Mouse (Mus musculus) liver, embryonic 16.5 days (tissue): Measurements from ENCODE around the gene Trp63. TPM values are rescaled to one million over a fixed set of nuclear protein-coding genes. Genes with fewer than 3 reads are reported as not detected.

Source experiments
- ATAC-seq: fragments of 200-750 bp; cut with Nextera tagmentation; 2 replicates; pipeline ENCODE4 v1.8.0; 2017; ENCODE audit warnings: low read depth, mild to moderate bottlenecking, moderate number of reproducible peaks, moderate library complexity
- H3K27ac ChIP-seq: fragments of 300-500 bp; sonication (generic); 2 replicates; pipeline ENCODE4 v1.5.1; 2014; ENCODE audit warnings: mild to moderate bottlenecking, low read length
- H3K27me3 ChIP-seq: fragments of 300-500 bp; sonication (generic); 2 replicates; pipeline ENCODE4 v1.6.1; 2014; ENCODE audit warnings: low read depth, low read length, mixed read lengths; ENCODE audit not compliant: control insufficient read depth, insufficient read depth
- H3K36me3 ChIP-seq: fragments of 300-500 bp; sonication (generic); 2 replicates; pipeline ENCODE4 v1.6.1; 2014; ENCODE audit warnings: mild to moderate bottlenecking; ENCODE audit not compliant: control insufficient read depth, insufficient read depth
- H3K4me1 ChIP-seq: fragments of 300-500 bp; sonication (generic); 2 replicates; pipeline ENCODE4 v1.6.1; 2014; ENCODE audit warnings: low read depth, low read length, mixed read lengths; ENCODE audit not compliant: control insufficient read depth
- H3K4me2 ChIP-seq: fragments of 300-500 bp; sonication (generic); 2 replicates; pipeline ENCODE4 v1.6.1; 2014; ENCODE audit warnings: low read depth, low read length, mixed read lengths
- H3K4me3 ChIP-seq: fragments of 300-500 bp; sonication (generic); 2 replicates; pipeline ENCODE4 v1.5.1; 2014; ENCODE audit warnings: low read depth, mild to moderate bottlenecking, low read length
- H3K9ac ChIP-seq: fragments of 300-500 bp; sonication (generic); 2 replicates; pipeline ENCODE4 v1.6.1; 2014; ENCODE audit warnings: low read depth, low read length
- H3K9me3 ChIP-seq: fragments of 300-500 bp; sonication (generic); replicated peaks from 2 replicates; pipeline ENCODE4 v1.6.1; 2016; ENCODE audit warnings: low read length; ENCODE audit not compliant: control insufficient read depth
- WGBS: fragments of 180-500 bp; shearing (Covaris S2); extraction: QIAGEN DNeasy Blood & Tissue Kit; methylation state at CpG from one replicate; pipeline ENCODE4 v1.1.7; 2014; ENCODE audit not compliant: insufficient replicate concordance; 5-methylcytosine and 5-hydroxymethylcytosine counted together
- polyA plus RNA-seq: library from polyadenylated mRNA; unstranded; fragments of >200 nt; fragmentation: Nextera tagmentation; extraction: Ambion mirVana; gene quantifications from 2 replicates; pipeline ENCODE4 v1.2.1, GENCODE M21; 2015

Gene Trp63
- polyA plus RNA-seq, 1 experiment from 2014 or later = 0.04 TPM

DNA sequence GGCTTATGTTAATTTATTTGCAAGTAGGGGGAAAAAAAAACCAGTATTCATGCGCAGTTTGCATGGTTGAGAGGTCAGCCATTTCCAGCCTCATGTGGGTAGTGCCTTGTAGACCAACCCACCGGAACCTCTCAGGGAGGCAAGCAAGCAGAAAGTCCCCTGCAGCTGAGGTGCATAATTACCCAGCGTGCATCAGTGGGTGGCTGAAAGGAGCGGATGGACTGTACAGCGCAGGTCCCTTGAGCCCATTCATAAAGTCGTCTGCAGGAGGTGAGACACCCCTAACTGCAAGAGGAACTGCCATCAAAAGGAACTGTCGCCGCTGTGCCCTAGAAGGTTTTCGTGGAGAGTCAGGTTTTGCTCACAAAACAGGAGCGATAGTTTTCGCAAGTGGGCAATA, 68.3 kb downstream of the Trp63 start:
- 66% methylated on average over 11 of the region's 11 CpGs for WGBS
- Histone ChIP-seq H3K9me3 (no peaks in the 10 kb centered on the region), H3K4me2 (no peak overlapping the region), H3K4me3 (no peak overlapping the region), H3K4me1 (no peaks in the 10 kb centered on the region), H3K27me3 (no peaks in the 10 kb centered on the region), H3K9ac (no peak overlapping the region), H3K36me3 (no peaks in the 10 kb centered on the region), H3K27ac (no peak overlapping the region)
- ATAC-seq = no peak

DNA sequence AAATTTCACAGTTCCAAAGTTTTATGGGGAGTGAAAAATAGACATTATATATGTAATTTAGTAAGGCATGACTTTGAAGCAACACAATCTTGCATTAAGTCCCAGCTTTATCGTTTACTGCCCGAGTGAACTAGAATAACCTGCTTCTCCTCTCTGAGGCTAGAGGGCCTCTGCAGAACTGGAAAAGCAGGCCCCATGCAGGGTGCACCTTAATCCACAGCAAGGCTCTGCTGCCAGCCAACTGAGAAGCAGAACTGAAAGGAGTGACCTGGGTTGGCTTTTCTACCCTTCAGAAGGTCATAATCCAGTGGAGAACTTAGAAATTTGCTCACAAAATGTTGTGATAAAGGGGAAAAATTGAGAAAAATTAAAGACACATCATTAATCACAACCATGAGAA, 74.5 kb downstream of the Trp63 start:
- H3K4me3 ChIP-seq = no peak overlapping the region
- 65% methylated on average over 2 of the region's 2 CpGs for WGBS
- H3K9me3 ChIP-seq = no peaks in the 10 kb centered on the region
- no peak overlapping the region for H3K27ac ChIP-seq
- no peaks in the 10 kb centered on the region for H3K27me3 ChIP-seq
- H3K9ac ChIP-seq = no peak overlapping the region
- ATAC-seq = no peak
- H3K36me3 ChIP-seq = no peaks in the 10 kb centered on the region
- H3K4me2 ChIP-seq = no peak overlapping the region
- H3K4me1 ChIP-seq = no peaks in the 10 kb centered on the region

DNA sequence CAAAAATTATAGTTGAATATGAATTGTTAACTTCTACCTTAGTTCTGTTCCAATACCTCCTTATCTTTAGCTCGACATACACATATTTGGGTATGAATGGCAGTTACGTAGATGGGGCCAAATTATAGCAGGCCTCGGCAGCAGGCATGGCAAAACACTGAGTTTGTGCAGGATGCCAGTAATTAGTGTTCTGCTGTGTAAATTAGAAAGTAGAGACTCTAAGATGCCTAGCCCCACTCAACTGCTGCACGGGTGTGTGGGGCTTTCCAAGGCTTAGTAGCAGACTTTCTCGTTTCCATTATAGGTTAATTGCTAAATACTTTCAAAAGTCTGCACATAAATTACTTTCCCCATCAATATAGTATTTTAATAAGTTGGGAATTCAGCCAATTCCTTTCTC, 82.0 kb downstream of the Trp63 start:
- H3K36me3 ChIP-seq = no peaks in the 10 kb centered on the region
- no peak overlapping the region for H3K27ac ChIP-seq
- no peak overlapping the region for H3K4me3 ChIP-seq
- ATAC-seq = no peak
- H3K9ac ChIP-seq = no peak overlapping the region
- no peaks in the 10 kb centered on the region for H3K9me3 ChIP-seq
- 63% methylated on average over 5 of the region's 5 CpGs for WGBS
- no peaks in the 10 kb centered on the region for H3K4me1 ChIP-seq
- no peaks in the 10 kb centered on the region for H3K27me3 ChIP-seq
- H3K4me2 ChIP-seq = no peak overlapping the region

DNA sequence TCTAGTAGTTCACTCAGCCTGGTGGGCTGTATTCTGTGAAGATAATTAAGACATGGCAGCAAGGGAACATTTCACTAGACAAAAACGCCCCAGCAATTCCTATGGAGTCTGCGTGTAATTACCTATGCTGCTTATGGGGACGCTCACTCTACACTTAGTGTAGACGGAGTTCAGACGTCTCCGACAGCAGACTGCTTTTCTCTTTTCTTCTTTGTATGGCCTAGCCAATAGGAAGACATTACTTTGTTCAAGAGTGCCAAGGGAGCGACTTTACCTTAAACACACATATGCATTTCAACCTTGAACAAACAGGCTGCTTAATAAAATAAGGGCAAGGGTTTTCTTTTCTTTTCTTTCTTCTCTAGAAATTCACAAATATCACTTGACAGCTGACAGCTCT, 91.0 kb downstream of the Trp63 start:
- WGBS = 64% methylated on average over 7 of the region's 7 CpGs
- ATAC-seq = no peak

DNA sequence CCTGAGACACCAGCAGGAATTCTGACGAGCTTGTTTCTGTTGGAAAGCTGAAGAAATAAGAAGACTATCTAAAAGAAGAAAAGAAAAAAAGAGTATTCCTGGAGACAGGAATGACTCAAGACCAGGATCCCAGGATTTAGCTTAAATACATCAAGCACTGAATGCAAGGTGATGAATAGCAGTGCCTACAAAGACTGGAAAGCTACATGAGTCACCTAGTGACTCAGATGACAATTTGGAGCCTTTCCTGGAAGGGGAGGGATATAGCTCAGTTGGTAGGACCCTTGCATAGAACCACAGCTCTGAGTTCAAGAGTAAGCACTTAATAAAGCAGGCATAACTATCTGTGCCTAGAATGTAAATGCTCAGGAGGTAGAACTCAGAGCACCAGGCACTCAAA, 93.9 kb downstream of the Trp63 start:
- Histone ChIP-seq H3K9ac (no peak overlapping the region), H3K4me3 (no peak overlapping the region), H3K9me3 (no peaks in the 10 kb centered on the region), H3K27me3 (no peaks in the 10 kb centered on the region), H3K36me3 (no peaks in the 10 kb centered on the region), H3K4me2 (no peak overlapping the region), H3K27ac (no peak overlapping the region), H3K4me1 (no peaks in the 10 kb centered on the region)
- ATAC-seq = no peak
- WGBS = 46% methylated on average over 1 of the region's 1 CpGs

More for the DNA sequence above, 91.0 kb downstream of the Trp63 start:
- Histone ChIP-seq H3K27ac (no peak overlapping the region), H3K4me1 (no peaks in the 10 kb centered on the region), H3K9me3 (no peaks in the 10 kb centered on the region), H3K36me3 (no peaks in the 10 kb centered on the region), H3K27me3 (no peaks in the 10 kb centered on the region), H3K4me2 (no peak overlapping the region), H3K4me3 (no peak overlapping the region), H3K9ac (no peak overlapping the region)

DNA sequence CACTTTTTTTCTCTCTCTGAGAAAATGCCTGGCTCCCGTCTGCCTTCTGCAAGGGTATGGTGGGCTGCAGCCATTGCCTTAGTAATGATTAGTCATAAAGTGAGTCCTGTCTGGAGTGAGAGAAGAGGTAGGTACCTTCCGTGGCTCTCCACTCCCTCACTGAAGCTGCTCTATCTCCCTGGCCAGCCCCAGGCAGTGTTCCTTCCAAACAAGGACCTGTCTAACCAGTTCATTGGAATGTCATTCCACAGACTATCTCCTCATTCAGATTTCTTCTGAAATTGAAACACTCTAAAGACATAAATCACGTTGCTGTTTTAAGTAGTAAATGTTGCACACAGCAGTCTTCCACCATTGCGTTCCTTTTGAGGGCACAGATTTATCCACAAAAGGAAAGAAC, 96.4 kb downstream of the Trp63 start:
- 53% methylated on average over 4 of the region's 4 CpGs for WGBS
- Histone ChIP-seq H3K9ac (no peak overlapping the region), H3K36me3 (no peaks in the 10 kb centered on the region), H3K4me3 (no peak overlapping the region), H3K4me2 (no peak overlapping the region), H3K27ac (no peak overlapping the region), H3K9me3 (no peaks in the 10 kb centered on the region), H3K27me3 (no peaks in the 10 kb centered on the region), H3K4me1 (no peaks in the 10 kb centered on the region)
- no peak for ATAC-seq

DNA sequence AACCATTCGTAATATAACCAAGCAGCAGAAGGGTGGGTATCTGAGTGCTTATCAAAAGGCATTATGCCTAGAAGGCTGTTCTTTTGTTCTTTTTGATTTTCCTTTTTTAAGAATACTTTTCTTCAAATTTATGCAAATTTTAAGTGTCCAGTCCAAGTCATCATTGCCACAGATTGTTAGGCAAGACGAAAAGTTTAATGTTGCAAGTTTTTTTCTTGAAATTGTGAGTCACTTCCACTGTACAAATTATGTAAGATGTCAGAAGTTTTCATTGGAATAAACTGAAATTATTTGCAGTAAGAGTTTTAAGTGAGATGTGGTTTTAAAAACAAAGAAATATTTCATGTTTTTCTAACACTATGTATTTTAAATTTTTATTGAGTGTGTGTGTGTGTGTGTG, 100.7 kb downstream of the Trp63 start:
- Histone ChIP-seq H3K36me3 (no peaks in the 10 kb centered on the region), H3K27me3 (no peaks in the 10 kb centered on the region), H3K4me2 (no peak overlapping the region), H3K27ac (no peak overlapping the region), H3K9me3 (no peaks in the 10 kb centered on the region), H3K4me1 (no peaks in the 10 kb centered on the region), H3K9ac (no peak overlapping the region), H3K4me3 (no peak overlapping the region)
- ATAC-seq = no peak
- 48% methylated on average over 2 of the region's 2 CpGs for WGBS

DNA sequence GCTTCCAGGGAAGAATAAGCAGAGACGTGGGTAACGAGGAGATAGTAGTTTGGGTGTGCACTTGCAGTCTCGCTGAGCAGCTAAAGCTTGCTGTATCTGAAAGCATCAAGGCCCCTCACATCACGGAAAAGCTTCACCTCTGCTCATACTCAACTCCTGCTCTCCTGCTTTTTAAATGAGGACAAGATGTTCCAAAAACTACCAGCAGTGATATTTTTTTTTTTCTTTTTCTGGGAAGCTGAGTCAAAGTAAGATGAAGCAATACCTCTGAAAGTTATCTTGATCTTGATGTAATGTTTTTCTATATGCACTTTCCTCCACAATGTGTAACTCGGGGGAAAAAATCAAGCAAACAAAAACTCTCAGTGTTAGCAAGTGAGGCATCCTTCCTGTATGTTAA, 102.9 kb downstream of the Trp63 start:
- no peak for ATAC-seq
- no peaks in the 10 kb centered on the region for H3K27me3 ChIP-seq
- H3K36me3 ChIP-seq = no peaks in the 10 kb centered on the region
- WGBS = 53% methylated on average over 5 of the region's 5 CpGs
- H3K4me1 ChIP-seq = no peaks in the 10 kb centered on the region
- no peak overlapping the region for H3K4me3 ChIP-seq
- no peak overlapping the region for H3K9ac ChIP-seq
- no peak overlapping the region for H3K27ac ChIP-seq
- no peak overlapping the region for H3K4me2 ChIP-seq
- no peaks in the 10 kb centered on the region for H3K9me3 ChIP-seq

DNA sequence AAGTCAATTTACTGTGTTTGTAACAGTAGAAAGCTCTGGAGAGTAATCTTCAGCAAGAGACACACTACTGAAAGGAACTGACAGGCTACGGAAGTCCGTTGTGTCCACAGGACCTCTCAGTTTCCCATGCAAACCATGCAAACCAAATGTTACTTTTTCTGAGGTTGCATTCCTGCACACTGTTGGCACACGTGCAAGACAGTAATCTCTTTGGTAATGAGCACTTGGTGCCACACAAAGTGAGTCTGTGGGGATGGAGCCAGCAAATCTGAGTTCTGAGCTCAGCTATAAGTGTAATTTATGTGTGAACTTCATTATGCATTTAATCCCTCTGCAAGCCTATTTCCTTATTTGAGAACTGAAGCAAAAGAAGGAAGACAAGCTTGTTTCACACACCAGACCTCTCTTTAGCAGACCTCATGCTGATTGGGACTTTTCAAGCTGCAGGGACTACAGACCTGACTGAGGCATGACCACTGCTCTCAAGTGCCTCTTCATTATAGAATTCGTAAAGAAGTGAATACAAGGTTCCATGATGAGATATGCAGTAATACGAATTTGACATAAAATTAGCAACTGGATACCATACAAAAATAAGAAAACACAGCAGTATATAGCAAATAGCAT, 109.2 kb downstream of the Trp63 start:
- no peak overlapping the region for H3K4me3 ChIP-seq

More for the DNA sequence above, 109.2 kb downstream of the Trp63 start:
- Histone ChIP-seq H3K27me3 (no peaks in the 10 kb centered on the region), H3K27ac (no peak overlapping the region), H3K9ac (no peak overlapping the region), H3K4me1 (no peaks in the 10 kb centered on the region), H3K9me3 (no peaks in the 10 kb centered on the region), H3K36me3 (no peaks in the 10 kb centered on the region), H3K4me2 (no peak overlapping the region)
- 56% methylated on average over 5 of the region's 5 CpGs for WGBS
- ATAC-seq = no peak
